Mouse (Mus musculus) cortical plate, adult 2 months (tissue): ENCODE results near the gene Vps45.

Source experiments
- CTCF ChIP-seq: fragments of 200-500 bp; IDR thresholded peaks from 2 replicates; pipeline ENCODE4 v1.5.1; 2011; ENCODE audit warnings: mild to moderate bottlenecking, control low read depth, low read length; ENCODE audit not compliant: insufficient read depth; ENCODE audit errors: extremely low read depth
- POLR2A ChIP-seq: fragments of 200-500 bp; IDR thresholded peaks from 2 replicates; pipeline ENCODE4 v1.6.1; 2011; ENCODE audit warnings: mild to moderate bottlenecking, low read length, control low read depth; ENCODE audit not compliant: insufficient read depth; ENCODE audit errors: extremely low read depth

DNA sequence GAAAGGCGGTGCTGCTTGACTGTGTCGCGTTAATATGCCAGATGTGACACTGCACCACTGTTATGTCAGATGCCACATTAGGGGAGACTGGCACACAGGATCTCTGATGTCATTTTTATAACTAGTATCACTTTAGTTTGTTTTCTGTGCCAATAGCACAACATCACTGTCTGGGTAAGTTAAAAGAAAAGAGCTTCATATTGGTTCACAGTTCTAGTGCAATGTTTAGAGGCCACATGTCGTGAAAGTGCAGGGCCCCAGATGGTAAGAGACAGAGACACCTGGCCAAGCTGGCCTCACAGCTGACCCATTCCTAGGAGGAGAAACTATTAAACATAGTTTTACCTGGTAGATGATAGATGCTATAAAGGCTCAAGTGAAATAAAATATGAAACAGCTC, 7.1 kb downstream of the Vps45 start:
- TF ChIP-seq POLR2A (no peak), CTCF (no peak)
